Mouse (Mus musculus): Measurements from ENCODE around the gene Cd8a. TPM values are rescaled to one million over a fixed set of nuclear protein-coding genes. Genes with fewer than 3 reads are reported as not detected.

The Cd8a gene
- polyA plus RNA-seq, 1 experiment from 2014 or later, result not detected

DNA sequence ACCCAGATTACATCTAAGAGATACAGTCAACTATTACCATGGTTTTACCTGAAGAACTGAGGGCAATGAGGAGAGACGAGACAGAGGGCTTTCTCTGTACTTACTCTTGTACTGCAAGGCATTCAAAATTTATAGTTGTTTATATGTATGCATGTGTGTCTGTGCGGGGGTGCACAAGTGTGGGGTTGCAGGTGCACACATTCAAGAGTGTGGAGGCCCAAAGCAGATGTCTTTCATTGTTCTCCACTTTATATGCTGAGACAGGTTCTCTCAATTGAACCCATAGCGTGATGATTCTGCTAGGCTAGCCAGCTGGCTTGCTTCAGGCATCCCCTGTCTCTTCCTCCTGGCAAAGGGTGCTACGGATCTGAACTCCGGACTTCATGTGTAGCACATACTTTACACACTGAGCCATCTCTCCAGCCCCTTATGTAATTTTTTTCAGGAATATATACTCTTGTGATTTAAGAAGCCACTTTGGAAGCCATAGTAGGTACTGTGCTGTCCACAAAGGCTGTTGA is 2.1 kb upstream of the Cd8a start:
- Histone ChIP-seq H3K4me2 (no peak overlapping the region), H3K27me3 (replicated peaks) (no peaks in the 10 kb centered on the region), H3K4me3 (no peak overlapping the region), H3K27ac (ENCODE audit: poor library complexity, severe bottlenecking) (no peak overlapping the region), H3K36me3 (no peaks in the 10 kb centered on the region), H3K9me3 (replicated peaks) (no peaks in the 10 kb centered on the region), H3K4me1 (replicated peaks) (no peaks in the 10 kb centered on the region), H3K9ac (no peak overlapping the region)
- ATAC-seq (ENCODE audit: insufficient number of reproducible peaks, low FRiP score), result no peak
- 85% methylated on average over 5 of the region's 5 CpGs for WGBS

DNA sequence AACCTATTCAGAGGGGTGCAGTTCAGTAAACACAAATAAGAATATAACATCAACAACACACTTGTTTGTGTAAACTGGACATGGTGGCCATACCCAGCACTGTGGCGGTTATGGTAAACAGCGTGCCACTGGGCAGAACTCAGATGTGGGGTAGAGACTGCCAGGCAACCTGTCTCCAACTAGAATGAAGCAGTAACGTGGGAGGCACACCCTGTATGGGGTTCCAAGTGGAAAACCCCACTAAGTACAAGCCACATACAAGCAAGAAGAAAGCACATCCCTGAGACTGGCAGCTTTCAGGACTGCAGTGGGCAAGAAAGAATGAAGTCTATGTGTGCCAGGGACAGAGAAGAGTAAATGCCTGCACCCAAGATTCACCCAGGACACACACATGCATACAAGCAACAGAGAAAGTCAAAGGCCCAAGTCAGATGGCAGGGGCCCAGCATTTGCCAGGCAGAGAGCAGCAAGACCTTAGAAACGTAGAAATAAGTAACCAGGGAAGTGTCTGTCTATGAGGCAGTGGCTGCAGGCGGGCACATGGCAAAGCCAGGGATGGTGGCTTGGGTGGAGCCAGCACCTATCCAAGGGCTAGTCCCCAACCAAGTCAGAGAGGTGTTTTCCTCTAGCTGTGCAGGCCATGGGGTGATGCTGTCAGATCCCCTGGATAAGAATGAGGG is 1.0 kb upstream of the Cd8a start:
- Histone ChIP-seq H3K4me2 (no peak overlapping the region), H3K9ac (no peak overlapping the region), H3K4me1 (replicated peaks) (no peaks in the 10 kb centered on the region), H3K9me3 (replicated peaks) (no peaks in the 10 kb centered on the region), H3K36me3 (no peaks in the 10 kb centered on the region), H3K27me3 (replicated peaks) (no peaks in the 10 kb centered on the region), H3K27ac (ENCODE audit: poor library complexity, severe bottlenecking) (no peak overlapping the region), H3K4me3 (no peak overlapping the region)
- no peak for ATAC-seq (ENCODE audit: insufficient number of reproducible peaks, low FRiP score)
- 84% methylated on average over 5 of the region's 5 CpGs for WGBS

DNA sequence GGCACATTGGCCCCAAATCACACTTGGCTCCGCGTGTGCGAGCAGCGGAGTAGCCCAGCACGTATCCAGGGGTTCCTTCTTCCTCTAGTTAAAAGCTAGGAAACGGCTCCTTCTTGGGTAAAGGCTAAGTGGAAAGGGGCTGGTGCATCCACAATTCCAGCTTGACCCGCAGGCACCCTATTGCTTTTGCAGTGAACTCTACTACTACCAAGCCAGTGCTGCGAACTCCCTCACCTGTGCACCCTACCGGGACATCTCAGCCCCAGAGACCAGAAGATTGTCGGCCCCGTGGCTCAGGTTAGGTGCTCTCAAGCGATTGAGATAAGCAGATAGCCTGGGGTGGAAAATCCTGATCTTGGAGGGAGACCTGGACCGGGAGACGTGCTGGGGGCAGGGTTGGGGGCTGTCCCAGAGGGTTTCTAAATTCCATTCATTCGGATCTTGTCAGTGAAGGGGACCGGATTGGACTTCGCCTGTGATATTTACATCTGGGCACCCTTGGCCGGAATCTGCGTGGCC is 1.1 kb downstream of the Cd8a start:
- no peak for ATAC-seq (ENCODE audit: insufficient number of reproducible peaks, low FRiP score)
- Histone ChIP-seq H3K27ac (ENCODE audit: poor library complexity, severe bottlenecking) (no peak overlapping the region), H3K9ac (no peak overlapping the region), H3K4me2 (no peak overlapping the region), H3K36me3 (no peaks in the 10 kb centered on the region), H3K27me3 (replicated peaks) (no peaks in the 10 kb centered on the region), H3K4me3 (no peak overlapping the region), H3K4me1 (replicated peaks) (no peaks in the 10 kb centered on the region), H3K9me3 (replicated peaks) (no peaks in the 10 kb centered on the region)
- 73% methylated on average over 19 of the region's 19 CpGs for WGBS

DNA sequence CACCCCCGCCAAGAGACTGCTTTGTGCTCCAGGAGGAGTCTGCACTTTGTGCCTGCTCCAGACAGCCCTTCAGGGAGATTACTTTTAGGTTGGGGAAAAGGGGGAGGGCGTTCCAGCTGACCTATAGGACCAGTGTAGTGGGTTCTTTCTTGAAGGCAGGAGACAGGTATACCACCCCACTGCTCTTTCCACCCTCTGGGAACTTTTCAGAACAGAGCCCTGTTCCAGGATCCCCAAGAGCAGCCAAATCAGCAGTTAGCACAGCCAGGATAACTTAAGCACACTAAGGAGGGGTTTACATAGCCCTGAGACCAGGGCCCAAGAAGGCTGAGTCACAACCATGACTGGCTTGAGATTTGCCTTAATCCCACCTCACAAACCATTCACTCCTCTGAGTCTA is 1.7 kb downstream of the Cd8a start:
- H3K27ac ChIP-seq (ENCODE audit: poor library complexity, severe bottlenecking), result no peak overlapping the region
- no peak overlapping the region for H3K4me2 ChIP-seq
- no peaks in the 10 kb centered on the region for H3K27me3 ChIP-seq (replicated peaks)
- H3K4me1 ChIP-seq (replicated peaks), result no peaks in the 10 kb centered on the region
- H3K4me3 ChIP-seq, result no peak overlapping the region
- H3K9ac ChIP-seq, result no peak overlapping the region
- H3K36me3 ChIP-seq, result no peaks in the 10 kb centered on the region
- no peaks in the 10 kb centered on the region for H3K9me3 ChIP-seq (replicated peaks)
- WGBS, result 84% methylated on average over 2 of the region's 2 CpGs
- ATAC-seq (ENCODE audit: insufficient number of reproducible peaks, low FRiP score), result no peak

DNA sequence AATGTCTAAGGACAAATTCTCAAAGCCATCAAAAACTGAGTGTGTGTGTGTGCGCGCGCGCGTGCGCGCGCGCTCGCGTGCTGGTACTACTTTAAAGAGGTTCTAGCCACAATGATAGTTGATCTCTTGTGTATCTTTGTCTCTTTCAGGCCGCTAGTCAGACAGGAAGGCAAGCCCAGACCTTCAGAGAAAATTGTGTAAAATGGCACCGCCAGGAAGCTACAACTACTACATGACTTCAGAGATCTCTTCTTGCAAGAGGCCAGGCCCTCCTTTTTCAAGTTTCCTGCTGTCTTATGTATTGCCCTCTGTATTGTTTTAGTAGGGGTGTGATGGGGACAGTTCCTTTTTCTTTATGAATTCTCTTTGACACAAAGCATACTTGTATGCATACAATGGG is 3.5 kb downstream of the Cd8a start:
- Histone ChIP-seq H3K4me3 (no peak overlapping the region), H3K9me3 (replicated peaks) (no peaks in the 10 kb centered on the region), H3K27me3 (replicated peaks) (no peaks in the 10 kb centered on the region), H3K4me2 (no peak overlapping the region), H3K9ac (no peak overlapping the region), H3K27ac (ENCODE audit: poor library complexity, severe bottlenecking) (no peak overlapping the region), H3K4me1 (replicated peaks) (no peaks in the 10 kb centered on the region), H3K36me3 (no peaks in the 10 kb centered on the region)
- WGBS, result 95% methylated on average over 13 of the region's 13 CpGs
- no peak for ATAC-seq (ENCODE audit: insufficient number of reproducible peaks, low FRiP score)

DNA sequence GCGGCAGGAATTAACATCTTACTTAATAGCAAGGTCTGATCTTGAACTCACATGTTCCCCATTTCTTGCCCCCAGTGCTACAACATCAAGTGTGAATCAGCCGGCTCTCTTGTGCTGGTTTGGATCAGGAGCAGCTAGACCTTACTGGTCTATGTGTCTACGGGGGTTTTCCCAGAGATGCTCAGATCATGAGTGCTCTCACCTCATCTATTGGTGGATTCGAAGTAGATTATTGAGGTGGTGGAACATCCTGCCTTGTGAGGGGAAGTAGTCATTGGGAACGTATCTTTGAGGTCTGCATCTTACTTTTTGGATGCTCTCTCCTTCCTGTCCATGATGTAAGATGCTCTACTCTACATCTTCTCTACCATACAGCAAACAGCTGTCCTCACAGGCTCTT is 8.4 kb downstream of the Cd8a start:
- Histone ChIP-seq H3K36me3 (no peaks in the 10 kb centered on the region), H3K9ac (no peak overlapping the region), H3K4me3 (no peak overlapping the region), H3K4me2 (no peak overlapping the region), H3K27me3 (replicated peaks) (no peaks in the 10 kb centered on the region), H3K4me1 (replicated peaks) (no peaks in the 10 kb centered on the region), H3K9me3 (replicated peaks) (no peaks in the 10 kb centered on the region), H3K27ac (ENCODE audit: poor library complexity, severe bottlenecking) (no peak overlapping the region)
- 88% methylated on average over 5 of the region's 5 CpGs for WGBS
- ATAC-seq (ENCODE audit: insufficient number of reproducible peaks, low FRiP score), result no peak

DNA sequence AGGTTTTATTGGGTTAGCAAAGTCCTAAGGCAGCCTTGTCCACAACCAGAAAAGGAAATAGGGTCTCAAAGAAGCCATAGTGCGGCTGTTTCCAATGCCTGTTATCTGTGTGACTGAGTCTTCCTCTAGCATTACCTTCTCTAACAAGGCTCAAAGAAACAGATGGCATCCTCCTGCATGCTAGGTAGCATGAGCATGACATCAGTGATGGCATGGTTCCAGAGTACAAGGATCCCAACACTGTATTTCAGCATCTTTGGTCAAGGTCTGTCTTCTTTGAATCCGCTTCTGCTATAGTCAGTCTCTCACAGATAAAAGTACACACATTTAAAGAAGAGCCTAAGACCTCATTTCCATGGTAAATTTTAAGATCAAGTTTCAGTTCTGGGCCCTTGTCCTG is 17.3 kb downstream of the Cd8a start:
- no peak overlapping the region for H3K4me2 ChIP-seq

DNA sequence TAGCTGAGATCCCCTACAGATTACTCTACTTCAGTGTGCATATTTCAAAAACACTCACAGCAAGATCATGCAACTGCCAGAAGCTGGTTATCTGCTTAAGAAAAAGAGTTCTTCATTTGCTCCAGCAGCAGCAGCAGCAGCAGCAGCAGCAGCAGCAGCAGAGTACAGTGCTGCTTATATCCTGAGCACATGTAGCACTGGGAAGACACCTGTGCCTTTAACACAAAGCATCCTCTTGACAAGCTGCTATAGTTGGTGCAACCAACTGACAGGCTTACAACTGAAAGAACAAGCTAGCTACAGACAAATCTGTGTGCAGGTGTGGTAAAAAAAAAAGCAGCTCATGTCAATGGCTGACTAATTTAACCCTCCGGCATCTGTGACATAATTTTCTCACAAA is 22.8 kb downstream of the Cd8a start:
- peaks cover 35% of the 10 kb centered on the region for H3K36me3 ChIP-seq
- no peak overlapping the region for H3K9ac ChIP-seq

More for the DNA sequence above, 17.3 kb downstream of the Cd8a start:
- Histone ChIP-seq H3K4me1 (replicated peaks) (peaks cover 13% of the 10 kb centered on the region), H3K36me3 (peaks cover 35% of the 10 kb centered on the region), H3K27me3 (replicated peaks) (no peaks in the 10 kb centered on the region), H3K9me3 (replicated peaks) (no peaks in the 10 kb centered on the region), H3K9ac (no peak overlapping the region), H3K27ac (ENCODE audit: poor library complexity, severe bottlenecking) (no peak overlapping the region), H3K4me3 (no peak overlapping the region)
- ATAC-seq (ENCODE audit: insufficient number of reproducible peaks, low FRiP score), result no peak
- WGBS, result 87% methylated on average over 2 of the region's 2 CpGs

DNA sequence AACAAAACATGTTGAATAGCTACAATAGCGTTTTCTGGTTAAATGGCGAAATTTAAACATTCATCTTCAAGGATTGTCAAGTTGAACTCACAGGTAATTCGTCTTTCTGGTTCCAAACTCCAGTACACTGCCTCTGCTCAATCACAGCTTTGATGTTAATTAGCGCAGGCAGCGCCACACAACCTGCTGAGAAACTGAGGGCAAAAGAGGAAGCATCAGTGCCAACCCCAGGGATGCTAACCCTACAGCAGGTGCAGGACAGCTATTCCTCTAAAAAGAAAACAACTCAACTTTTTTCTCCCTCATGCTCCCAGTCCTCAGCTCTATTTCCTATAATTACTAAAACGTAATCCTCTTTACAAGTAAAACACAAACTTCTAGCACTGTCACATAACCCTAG is 23.5 kb downstream of the Cd8a start:
- H3K4me2 ChIP-seq, result no peak overlapping the region
- no peak overlapping the region for H3K9ac ChIP-seq
- 92% methylated on average over 6 of the region's 6 CpGs for WGBS
- no peak for ATAC-seq (ENCODE audit: insufficient number of reproducible peaks, low FRiP score)
- no peaks in the 10 kb centered on the region for H3K9me3 ChIP-seq (replicated peaks)
- H3K27ac ChIP-seq (ENCODE audit: poor library complexity, severe bottlenecking), result no peak overlapping the region
- peaks cover 15% of the 10 kb centered on the region for H3K4me1 ChIP-seq (replicated peaks)
- H3K36me3 ChIP-seq, result peaks cover 29% of the 10 kb centered on the region
- no peaks in the 10 kb centered on the region for H3K27me3 ChIP-seq (replicated peaks)
- no peak overlapping the region for H3K4me3 ChIP-seq

More for the DNA sequence above, 22.8 kb downstream of the Cd8a start:
- no peaks in the 10 kb centered on the region for H3K27me3 ChIP-seq (replicated peaks)
- ATAC-seq (ENCODE audit: insufficient number of reproducible peaks, low FRiP score), result no peak
- no peak overlapping the region for H3K27ac ChIP-seq (ENCODE audit: poor library complexity, severe bottlenecking)
- no peaks in the 10 kb centered on the region for H3K9me3 ChIP-seq (replicated peaks)
- H3K4me2 ChIP-seq, result no peak overlapping the region
- H3K4me1 ChIP-seq (replicated peaks), result peaks cover 15% of the 10 kb centered on the region
- no peak overlapping the region for H3K4me3 ChIP-seq
- 98% methylated on average over 1 of the region's 1 CpGs for WGBS

DNA sequence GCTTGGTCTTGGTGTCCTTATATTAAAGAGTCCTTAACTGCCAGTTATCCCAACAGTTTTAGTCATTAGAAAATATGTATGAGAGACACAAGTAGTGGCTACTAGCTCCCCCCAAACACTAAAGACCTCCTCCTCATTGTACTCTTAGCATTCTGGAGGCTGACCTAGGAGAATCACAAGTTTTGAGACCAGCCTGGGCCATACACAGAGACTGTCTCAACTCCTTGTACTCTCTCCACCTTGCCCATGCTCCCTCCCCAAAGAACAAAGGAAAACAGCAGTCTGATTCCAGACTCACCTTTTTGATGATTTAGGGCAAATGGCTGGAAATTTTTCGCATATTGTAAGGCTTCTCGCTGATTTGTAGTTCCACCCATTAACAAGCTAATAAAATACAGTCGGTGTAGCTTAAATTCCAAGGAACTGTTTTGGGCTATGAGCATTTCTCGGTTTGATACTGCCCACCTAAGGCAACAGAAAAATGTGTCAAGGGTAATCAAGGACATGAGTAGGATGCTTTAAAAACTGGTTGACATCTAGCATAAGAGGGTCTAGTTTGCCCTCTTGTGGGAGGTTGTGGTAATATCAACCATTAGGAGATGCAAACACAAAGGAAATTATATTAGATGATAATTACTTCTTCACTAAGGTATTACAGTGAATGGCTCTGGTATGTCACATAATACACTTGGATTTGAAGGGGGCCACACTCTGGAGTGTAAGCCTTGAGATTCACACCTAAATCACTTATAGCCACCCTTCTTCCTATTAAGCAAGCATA is 25.8 kb downstream of the Cd8a start:
- no peaks in the 10 kb centered on the region for H3K9me3 ChIP-seq (replicated peaks)
- H3K27ac ChIP-seq (ENCODE audit: poor library complexity, severe bottlenecking), result no peak overlapping the region
- 81% methylated on average over 4 of the region's 4 CpGs for WGBS
- H3K27me3 ChIP-seq (replicated peaks), result no peaks in the 10 kb centered on the region
- peaks cover 14% of the 10 kb centered on the region for H3K36me3 ChIP-seq
- H3K4me2 ChIP-seq, result no peak overlapping the region
- H3K4me3 ChIP-seq, result no peak overlapping the region
- H3K9ac ChIP-seq, result no peak overlapping the region
- ATAC-seq (ENCODE audit: insufficient number of reproducible peaks, low FRiP score), result no peak
- H3K4me1 ChIP-seq (replicated peaks), result peaks cover 15% of the 10 kb centered on the region

DNA sequence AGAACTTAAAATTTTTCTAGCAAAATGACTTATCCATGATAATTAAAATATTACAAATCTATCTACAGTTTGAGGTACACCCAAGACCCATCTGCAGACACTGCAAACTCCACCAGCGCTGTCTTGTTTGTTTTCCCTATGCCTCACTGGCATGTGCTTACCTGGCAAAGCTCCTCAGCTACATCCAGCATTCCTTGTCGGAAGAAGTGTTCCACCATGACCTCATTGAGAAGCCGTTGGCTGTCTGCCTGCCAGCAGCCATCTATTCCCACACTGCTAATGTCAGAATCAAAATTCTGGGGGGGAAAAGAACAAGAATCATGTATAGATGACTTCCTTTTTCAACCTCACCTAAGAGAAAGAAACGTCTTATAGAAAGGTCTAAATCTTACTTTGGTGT is 41.4 kb downstream of the Cd8a start:
- Histone ChIP-seq H3K36me3 (peaks cover 24% of the 10 kb centered on the region), H3K27ac (ENCODE audit: poor library complexity, severe bottlenecking) (no peak overlapping the region), H3K27me3 (replicated peaks) (no peaks in the 10 kb centered on the region), H3K4me1 (replicated peaks) (no peaks in the 10 kb centered on the region; the same call in 1 of the 2 replicates), H3K4me3 (no peak overlapping the region), H3K9ac (no peak overlapping the region), H3K4me2 (no peak overlapping the region), H3K9me3 (replicated peaks) (no peaks in the 10 kb centered on the region)
- 70% methylated on average over 4 of the region's 4 CpGs for WGBS
- no peak for ATAC-seq (ENCODE audit: insufficient number of reproducible peaks, low FRiP score)
